Mouse (Mus musculus) hematopoietic stem cell, adult 5-6 weeks (primary cell): ENCODE measurements around the gene Upk3a. TPM values are rescaled to one million over a fixed set of nuclear protein-coding genes. Genes with fewer than 3 reads are reported as not detected.

Source experiments
- ATAC-seq, 2 experiments: fragments of 125-278 bp in 1 of 2; replicated peaks in 1 of 2; 2 replicates each; pipeline ENCODE4 v1.8.0; 2016 to 2017; ENCODE audit warnings: inconsistent platforms in 2 of 2, mild to moderate bottlenecking in 2 of 2, moderate number of reproducible peaks in 2 of 2, low read depth in 1 of 2, moderate TSS enrichment in 1 of 2; ENCODE audit not compliant: low FRiP score in 2 of 2, poor library complexity in 2 of 2, severe bottlenecking in 2 of 2, insufficient read depth in 1 of 2, low TSS enrichment in 1 of 2
- total RNA-seq: library from RNA; stranded (forward); fragments of 172-1452, 232-1000 nt; gene quantifications from 2 replicates; pipeline ENCODE4 v1.2.3, GENCODE M21; 2017

Upk3a gene
- total RNA-seq, result not detected in 2 replicates

DNA sequence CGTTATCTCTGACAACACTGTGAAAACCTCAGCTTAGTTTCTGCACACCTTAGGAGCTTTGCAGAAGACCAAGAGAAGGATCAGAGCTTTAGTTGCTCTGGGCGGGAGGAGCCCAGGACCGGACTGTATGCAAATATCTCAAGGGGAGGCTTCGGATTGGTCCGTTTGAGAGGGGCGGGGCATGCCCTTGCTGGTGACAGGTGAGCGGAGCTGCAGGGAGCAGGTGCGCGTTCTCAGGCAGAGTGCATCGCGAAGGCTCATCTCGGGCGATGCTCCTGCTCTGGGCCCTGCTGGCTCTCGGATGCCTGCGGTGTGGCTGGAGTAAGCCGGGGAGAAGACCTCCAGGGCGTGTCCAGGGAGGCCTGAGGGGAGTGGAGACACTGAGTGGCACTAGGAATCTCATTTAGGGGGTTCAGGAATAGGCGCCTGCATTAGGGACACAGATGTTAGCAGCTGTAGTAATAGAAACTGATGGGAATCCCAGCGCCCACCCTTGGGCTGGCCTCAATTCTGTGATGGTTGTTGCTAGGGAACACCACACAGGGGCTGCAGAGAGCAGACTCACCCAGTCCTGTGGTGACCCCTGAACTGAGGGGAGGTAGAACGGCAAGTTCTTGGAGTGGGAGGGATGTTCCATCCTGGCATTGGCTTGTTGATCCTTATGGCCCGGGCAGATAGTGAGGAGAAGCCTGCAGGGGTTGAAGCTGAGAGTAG, at the start of gene Upk3a:
Gene Upk3a (plus strand): TSS at position 191 of the 714 bp plus-strand sequence.
- ATAC-seq, result no peak

- peak; percentile 51 to 60; a peak in 3 of 4 replicates for ATAC-seq
Observed at GRCm38 (mm10) chr15:84968534-84968933, 48.4 kb upstream of the Upk3a start.

DNA sequence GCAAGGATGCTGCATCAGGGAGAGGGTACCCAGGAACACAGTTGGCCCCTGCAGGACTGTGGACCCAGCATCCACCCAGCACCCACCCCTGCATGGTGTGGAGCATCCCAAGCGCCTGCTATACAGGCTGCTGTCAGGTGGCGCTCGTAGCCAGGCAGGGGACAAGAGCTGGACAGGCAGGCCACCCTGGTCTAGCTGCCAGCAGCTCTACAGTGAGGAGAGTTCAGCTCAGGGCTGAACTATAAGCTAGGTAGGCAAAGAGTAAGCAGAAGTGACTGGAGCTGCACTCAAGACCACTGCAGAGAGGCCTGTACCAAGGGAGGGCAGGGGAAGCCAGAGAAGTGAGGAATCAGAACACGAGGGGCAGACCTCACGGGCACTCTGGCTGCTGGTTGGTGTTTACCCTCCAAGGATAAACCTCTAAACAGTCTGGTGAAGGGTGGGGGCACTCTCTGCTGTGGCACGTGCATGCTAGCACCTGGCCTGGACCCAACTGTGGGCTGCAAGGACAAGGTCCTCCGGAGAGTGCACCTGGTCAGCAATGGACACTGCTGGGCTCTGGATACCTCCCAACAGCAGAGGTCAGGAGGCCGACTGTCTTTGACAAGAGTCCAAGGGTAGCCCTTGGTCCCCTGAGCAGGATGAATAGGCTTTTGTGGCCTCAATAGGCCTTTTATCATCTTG, 43.9 kb upstream of the Upk3a start:
- ATAC-seq, result no peak

GRCm38 (mm10) chr15:84973544-84973871, 43.4 kb upstream of the Upk3a start:
- no peak for ATAC-seq

GRCm38 (mm10) chr15:84975729-84976128, 41.2 kb upstream of the Upk3a start:
- ATAC-seq, result no peak

- ATAC-seq, result no peak
Observed at GRCm38 (mm10) chr15:84981609-84982313, 35.2 kb upstream of the Upk3a start.

DNA sequence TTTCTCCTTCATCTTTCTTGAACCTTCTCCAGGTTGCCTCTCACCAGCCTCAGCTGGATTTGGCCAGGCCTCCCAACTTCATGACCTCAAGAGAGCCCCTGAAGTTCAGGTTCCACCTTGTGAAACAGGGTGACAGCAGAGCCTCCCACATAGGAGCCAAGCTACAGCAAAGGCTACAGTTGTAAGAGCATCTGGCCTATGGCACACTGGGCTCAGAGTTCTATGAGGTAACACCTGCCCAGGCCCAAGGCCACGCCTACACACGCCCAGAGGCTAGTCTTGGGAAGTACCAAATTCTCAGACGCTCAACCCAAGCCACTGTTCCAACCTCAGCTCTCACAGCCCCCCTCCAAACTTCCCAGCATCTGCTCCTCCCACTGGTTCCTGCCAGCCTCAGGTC, 34.1 kb upstream of the Upk3a start:
- ATAC-seq, result no peak

GRCm38 (mm10) chr15:84983721-84984120, 33.2 kb upstream of the Upk3a start:
- 0 out of 4 replicates have a peak, but pooled peaks of 1 of the 2 experiments have one; percentile 9 for ATAC-seq

- ATAC-seq, result no peak
Observed at GRCm38 (mm10) chr15:84985516-84986160, 31.3 kb upstream of the Upk3a start.

DNA sequence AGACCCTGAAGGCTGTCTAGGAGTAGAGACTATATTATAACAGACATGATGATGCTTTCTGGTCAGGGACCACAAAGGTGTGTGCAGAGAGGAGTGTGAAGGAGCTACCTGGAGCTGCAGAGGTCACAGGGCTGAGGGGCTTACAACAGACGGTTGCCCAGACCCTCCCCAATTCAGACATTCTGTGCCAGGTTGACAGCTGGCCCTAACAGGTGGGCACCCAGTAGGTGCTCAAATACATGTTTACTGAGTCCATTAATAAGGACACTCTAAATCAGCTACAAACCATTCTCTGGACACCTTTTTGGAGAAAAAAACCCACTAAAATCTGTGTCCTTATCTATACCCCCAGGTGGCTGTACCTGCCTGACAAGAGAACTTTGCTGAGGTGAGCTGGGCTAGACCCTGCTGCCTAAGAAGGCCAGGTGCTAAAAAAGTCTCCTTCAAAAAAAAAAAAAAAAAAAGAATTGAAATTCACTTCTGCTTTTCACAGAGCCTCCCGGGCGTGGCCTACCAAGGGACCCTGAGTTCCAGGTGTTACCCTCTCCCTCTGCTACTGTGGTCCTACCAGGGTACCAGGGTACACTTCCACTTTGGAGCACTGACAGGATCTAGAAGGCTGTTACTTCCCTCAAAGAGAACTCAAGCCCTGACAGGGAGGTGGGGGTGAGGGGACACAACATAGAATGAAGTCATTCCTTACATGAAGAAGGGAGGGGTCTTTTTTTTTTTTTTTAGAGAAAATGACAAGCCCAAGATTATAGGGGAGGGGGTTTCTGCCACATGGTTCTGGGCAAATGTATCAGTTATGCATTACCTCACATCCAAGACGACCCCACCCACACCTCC, 30.5 kb upstream of the Upk3a start:
- peak in 1 of 2 experiments; percentile 15; a peak in 2 of 4 replicates for ATAC-seq

- no peak for ATAC-seq
Observed at GRCm38 (mm10) chr15:84987020-84987815, 29.7 kb upstream of the Upk3a start.

GRCm38 (mm10) chr15:84987874-84988825, 28.8 kb upstream of the Upk3a start, which contains the start of gene 5031439G07Rik:
TSS of gene 5031439G07Rik (minus strand) at chr15:84988551.
- peak; percentile 78 to 91 for ATAC-seq

DNA sequence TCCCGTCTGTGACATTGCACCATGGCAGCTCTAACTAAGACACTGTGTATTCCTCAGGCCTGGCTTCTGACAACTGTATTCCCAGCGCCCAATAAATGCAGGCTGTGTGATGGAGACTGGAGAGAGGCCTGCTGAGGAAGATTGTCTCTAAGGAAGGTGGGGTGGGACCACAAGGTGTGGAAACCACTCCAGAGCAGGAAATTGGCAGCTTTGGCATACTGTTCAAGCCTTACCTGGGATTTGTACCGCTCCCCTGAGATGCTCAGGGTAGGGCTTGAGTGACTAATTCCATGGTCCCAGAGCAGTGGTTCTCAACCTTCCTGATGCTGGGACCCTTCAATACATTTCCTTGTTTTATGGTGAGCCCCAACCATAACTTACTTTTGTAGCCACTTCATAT, 27.8 kb upstream of the Upk3a start:
- no peak for ATAC-seq

- no peak for ATAC-seq
Observed at GRCm38 (mm10) chr15:84989771-84990170, 27.2 kb upstream of the Upk3a start.

- ATAC-seq, result peak; percentile 38 to 76
Observed at GRCm38 (mm10) chr15:84994498-84994897, 22.4 kb upstream of the Upk3a start.
